Mouse (Mus musculus) gastrocnemius, postnatal 10 days (tissue): ENCODE results near the gene Zfp316. TPM values are rescaled to one million over a fixed set of nuclear protein-coding genes. Genes with fewer than 3 reads are reported as not detected.

Experiments used
- DNase-seq: peaks from one replicate; pipeline ENCODE4 v3.0.0; 2021; ENCODE audit warnings: mixed read lengths
- total RNA-seq, 2 experiments: library from RNA; stranded (reverse); gene quantifications; 2 replicates each; pipeline ENCODE4 v1.2.3; 2021

The Zfp316 gene
- total RNA-seq, 2 experiments from 2014 or later = 4.4 to 4.5 TPM

DNA sequence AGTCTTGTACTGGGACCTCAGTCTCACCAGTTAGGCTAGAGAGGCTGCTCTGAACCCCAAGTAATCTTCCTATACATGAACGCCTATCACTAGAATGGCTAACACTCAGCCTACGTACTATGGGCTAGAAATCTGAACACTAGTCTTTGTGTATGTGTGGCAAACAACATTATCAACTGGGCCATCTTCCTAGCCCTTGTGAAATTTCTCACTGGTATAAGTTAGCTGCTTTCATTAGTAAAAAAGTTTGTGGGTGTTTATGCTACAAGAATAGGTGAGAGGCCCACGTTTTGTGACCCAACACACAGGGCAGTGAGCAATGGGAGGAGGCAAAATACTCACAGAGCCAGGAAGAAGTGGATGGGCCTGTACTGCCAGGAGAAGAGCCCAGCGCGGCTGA lies 48.8 kb downstream of the Zfp316 start:
- DNase-seq = no peak

DNA sequence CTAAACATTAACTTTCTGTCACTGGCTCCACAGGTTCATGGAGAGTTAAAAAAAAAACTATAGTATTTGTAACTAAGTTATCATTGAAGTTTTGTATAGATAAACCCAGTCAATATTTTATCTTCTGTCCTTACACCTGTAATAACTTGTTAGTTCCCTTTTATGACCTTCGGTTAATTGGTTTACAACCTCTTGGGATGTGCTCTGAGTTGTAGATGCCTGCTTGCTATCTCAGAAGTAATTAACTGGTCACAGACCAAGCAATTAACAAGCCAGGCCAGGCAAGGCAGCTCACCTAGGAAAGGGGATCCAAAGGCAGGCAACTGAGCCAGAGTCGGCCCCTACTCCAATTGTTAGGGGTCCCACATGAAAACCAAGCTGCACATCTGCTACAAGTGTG lies 56.0 kb downstream of the Zfp316 start:
- no peak for DNase-seq

DNA sequence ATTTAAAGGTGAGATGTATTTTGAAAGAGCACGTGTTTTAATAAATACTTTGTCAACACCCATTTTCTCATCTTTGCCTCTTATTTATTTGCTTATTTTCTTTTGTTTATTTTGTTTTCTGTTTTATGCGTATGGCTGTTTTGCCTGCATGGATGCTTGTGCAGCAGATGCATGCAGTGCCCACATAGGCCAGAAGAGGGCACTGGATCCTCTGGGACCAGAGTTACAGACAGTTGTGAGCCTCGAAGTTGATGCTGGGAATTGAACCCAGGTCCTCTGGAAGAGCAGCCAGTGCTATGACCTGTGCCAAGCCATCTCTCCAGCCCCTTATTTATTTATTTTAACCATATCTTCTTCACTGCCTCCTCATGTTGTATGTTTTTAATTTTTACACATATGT lies 64.8 kb downstream of the Zfp316 start:
- DNase-seq = no peak

Other genes starting within 250 kb of the Zfp316 start
- gene Rnf216, start 157.0 kb downstream of the Zfp316 start, total RNA-seq = 10 to 100 TPM; 22.1 to 25.9 TPM
- not detected for gene Olfr718-ps1, start 122.4 kb downstream of the Zfp316 start, total RNA-seq
- gene Rbak, start 89.2 kb downstream of the Zfp316 start, total RNA-seq = 1 to 10 TPM; 6.9 to 8.6 TPM
- gene Spdye4b, start 89.0 kb downstream of the Zfp316 start, total RNA-seq = not detected
- gene Spdye4a, start 43.1 kb downstream of the Zfp316 start, total RNA-seq = not detected
- 10 to 100 TPM; 10.5 to 11.6 TPM for gene Zfp12, start 34.9 kb downstream of the Zfp316 start, total RNA-seq
- gene Zfp853, start 23.6 kb upstream of the Zfp316 start, total RNA-seq = under 1 TPM; 0.66 to 0.75 TPM
- 10 to 100 TPM; 10.6 to 11.6 TPM for gene E130309D02Rik, start 45.3 kb upstream of the Zfp316 start, total RNA-seq
- gene Zdhhc4, start 59.2 kb upstream of the Zfp316 start, total RNA-seq = 10 to 100 TPM; 35.0 to 37.5 TPM
- under 1 TPM; 0.05 to 0.11 TPM for gene Grid2ip, start 87.3 kb upstream of the Zfp316 start, total RNA-seq
- 100 to 1,000 TPM in 1 of 2 experiments, 10 to 100 TPM in 1; 89.0 to 110 TPM for gene Kdelr2, start 133.8 kb upstream of the Zfp316 start, total RNA-seq
- 1 to 10 TPM; 4.2 to 5.7 TPM for gene Daglb, start 194.6 kb upstream of the Zfp316 start, total RNA-seq